Mouse (Mus musculus) v-Abl transformed pro-B cells (cell line): ENCODE results near the gene Gmnn.

Source experiments
- in situ Hi-C, 2 experiments: fragments of 400-800 bp; cut with MboI; formaldehyde crosslinking; loops; one replicate each; pipeline ENCODE4 v1.15.1; 2025; ENCODE audit not compliant: unreplicated experiment in 2 of 2

Gmnn gene

GRCm38 (mm10) chr13:24761403-24762227 lies at the start of gene Gmnn:
TSS of gene Gmnn (minus strand) at chr13:24761923.
- in situ Hi-C loops: no loop called here

DNA sequence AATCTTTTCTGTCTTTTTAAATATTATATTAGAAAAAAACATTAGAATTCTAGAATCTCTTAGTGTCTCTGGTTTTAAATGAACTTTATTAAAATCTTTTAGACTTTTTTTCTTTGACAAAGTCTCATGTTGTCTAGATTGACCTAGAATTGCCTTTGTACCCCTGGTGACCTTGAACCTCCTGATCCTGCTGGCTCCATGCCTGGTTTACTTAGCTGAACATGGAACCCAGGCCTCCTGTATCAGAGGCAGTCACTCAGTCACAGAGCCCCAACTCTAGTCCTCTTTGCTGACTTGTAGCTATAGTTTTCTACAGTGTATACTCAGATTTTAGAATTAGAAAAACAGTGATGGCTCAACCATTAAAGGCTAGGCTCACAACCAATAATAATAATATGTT lies 44.4 kb upstream of the Gmnn start:
- in situ Hi-C loops: no loop called here

DNA sequence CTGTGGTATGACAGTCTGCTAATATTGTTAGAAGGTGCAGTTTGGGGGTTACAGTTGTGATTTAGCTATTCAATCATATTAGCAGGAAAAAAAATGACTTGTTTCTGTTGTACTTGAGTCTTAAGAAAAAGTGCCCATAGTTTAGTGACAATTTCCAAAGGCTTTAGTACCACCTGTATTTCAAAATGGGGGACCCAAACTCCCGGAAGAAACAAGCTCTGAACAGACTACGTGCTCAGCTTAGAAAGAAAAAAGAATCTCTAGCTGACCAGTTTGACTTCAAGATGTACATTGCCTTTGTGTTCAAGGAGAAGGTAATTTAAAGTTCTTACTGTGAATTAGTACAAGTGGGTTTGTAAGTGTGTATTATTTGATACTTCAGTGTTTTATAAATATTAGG lies 41.5 kb upstream of the Gmnn start:
- in situ Hi-C loops: no loop called here

GRCm38 (mm10) chr13:24802131-24802691 lies 40.5 kb upstream of the Gmnn start:
- in situ Hi-C loops: no loop called here

DNA sequence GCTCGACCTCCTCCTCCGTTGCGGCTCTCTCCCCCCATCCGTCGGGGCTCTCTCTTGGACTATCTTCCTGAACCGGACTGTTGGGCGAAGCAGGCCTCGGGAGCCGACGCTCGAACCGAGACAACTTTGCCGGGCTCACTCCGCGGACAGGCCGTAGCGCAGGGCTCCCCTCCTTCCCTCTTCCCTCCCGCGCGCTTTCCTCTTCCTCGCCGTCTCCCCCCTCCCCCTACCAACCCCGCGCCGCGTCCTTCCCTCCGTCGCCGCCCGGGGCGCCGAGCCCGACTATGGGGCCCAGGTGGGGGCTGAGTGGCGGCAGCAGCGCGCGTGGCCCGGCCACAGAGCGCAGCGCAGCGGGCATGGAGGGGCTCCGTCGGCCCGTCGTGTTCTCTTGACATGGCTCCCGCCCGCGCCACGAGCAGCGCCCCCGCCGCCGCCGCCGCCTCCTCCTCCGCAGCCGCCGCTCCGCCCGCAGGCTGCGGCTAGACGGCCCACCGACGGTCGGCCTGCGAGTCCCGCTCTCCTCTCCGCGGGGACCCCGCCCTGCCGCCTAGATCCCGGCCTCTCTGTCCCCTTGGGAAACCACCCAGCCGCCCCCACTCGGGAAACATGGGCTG lies 39.7 kb upstream of the Gmnn start, which contains the start of gene BC005537:
Gene BC005537 (plus strand): TSS at position 350 of the 614 bp plus-strand sequence.
- in situ Hi-C loops: no loop called here

GRCm38 (mm10) chr13:24800674-24801307 lies 39.1 kb upstream of the Gmnn start:
- in situ Hi-C loops: no loop called here

DNA sequence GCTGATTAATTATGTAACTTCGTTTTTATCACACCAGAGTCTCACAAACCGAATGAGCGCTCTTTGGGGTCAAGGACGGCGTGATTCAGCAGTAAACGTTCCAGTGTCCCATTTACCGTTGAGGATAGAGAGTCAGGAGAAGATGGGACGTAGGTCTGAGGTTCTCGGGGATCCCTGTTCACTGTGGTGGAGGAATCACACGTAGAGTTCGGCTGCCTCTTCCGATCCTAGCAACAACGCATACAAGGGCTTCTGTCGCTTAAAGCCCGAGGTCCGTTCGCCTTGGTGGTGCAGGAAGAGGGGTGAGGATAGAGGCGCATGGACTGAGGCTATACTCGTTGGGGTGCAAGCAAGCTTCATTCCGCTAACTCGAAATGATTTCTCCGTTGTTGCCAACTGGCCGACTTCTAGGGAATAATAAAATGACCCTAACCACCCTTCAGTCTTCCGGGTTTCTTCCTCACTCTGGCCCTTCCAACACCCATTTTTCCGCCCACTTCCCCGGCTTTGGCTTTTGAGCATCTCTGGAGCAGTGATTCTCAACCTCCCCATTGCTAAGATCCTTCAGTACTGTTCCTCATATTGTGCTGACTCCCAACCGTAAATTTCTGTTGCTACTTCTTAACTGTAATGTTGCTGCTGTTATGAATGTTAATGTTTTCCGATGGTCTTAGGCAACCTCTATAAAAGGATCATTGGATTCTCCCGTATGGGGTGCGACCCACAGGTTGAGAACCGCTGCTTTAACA lies 38.4 kb upstream of the Gmnn start:
- in situ Hi-C loops: loop anchor here in 1 of 2 experiments (25.0 kb wide), 1 partner anchor 463 kb away; the partner anchor contains the start of gene Cmah

GRCm38 (mm10) chr13:24799378-24799777 lies 37.7 kb upstream of the Gmnn start:
- in situ Hi-C loops: loop anchor here in 1 of 2 experiments (25.0 kb wide), 1 partner anchor 462 kb away; the partner anchor contains the start of gene Cmah

- in situ Hi-C loops: loop anchor here in 1 of 2 experiments (25.0 kb wide), 1 partner anchor 461 kb away; the partner anchor contains the start of gene Cmah
Observed at GRCm38 (mm10) chr13:24798686-24799085, 37.0 kb upstream of the Gmnn start.

- in situ Hi-C loops: loop anchor here in 1 of 2 experiments (25.0 kb wide), 1 partner anchor 455 kb away; the partner anchor contains the start of gene Cmah
Observed at GRCm38 (mm10) chr13:24792411-24793045, 30.8 kb upstream of the Gmnn start.

DNA sequence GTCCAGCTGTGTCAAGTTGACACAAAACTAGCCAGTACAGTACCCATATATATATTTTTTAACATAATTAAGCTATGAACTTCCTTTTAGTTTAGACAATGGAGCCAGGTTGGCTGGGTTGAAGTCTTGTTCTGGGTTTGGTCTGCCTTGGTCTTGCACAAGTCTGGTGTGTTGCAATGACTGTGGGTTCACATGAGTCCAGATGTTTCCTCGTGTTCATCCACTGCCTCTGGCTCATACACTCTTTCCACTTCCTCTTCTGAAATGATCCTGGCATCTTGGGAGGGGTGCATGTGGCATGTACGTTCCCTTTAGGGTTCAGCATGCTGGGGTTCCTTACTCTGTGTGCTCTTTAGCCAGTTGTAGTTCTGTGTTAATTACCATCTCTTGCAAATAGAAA lies 29.6 kb upstream of the Gmnn start:
- in situ Hi-C loops: loop anchor here in 1 of 2 experiments (25.0 kb wide), 1 partner anchor 454 kb away; the partner anchor contains the start of gene Cmah

- in situ Hi-C loops: loop anchor here in 1 of 2 experiments (25.0 kb wide), 1 partner anchor 450 kb away; the partner anchor contains the start of gene Cmah
Observed at GRCm38 (mm10) chr13:24787477-24787876, 25.8 kb upstream of the Gmnn start.

- in situ Hi-C loops: loop anchor here in 1 of 2 experiments (25.0 kb wide), 1 partner anchor 449 kb away; the partner anchor contains the start of gene Cmah
Observed at GRCm38 (mm10) chr13:24786014-24786490, 24.3 kb upstream of the Gmnn start.

GRCm38 (mm10) chr13:24781916-24782315 lies 20.2 kb upstream of the Gmnn start:
- in situ Hi-C loops: loop anchor here in 1 of 2 experiments (25.0 kb wide), 1 partner anchor 445 kb away; the partner anchor contains the start of gene Cmah

- in situ Hi-C loops: loop anchor here in 1 of 2 experiments (5.0 to 25.0 kb wide), 2 partner anchors 297 to 442 kb away; partner anchors contain the start of gene Cmah
Observed at GRCm38 (mm10) chr13:24778706-24779380, 17.1 kb upstream of the Gmnn start.

DNA sequence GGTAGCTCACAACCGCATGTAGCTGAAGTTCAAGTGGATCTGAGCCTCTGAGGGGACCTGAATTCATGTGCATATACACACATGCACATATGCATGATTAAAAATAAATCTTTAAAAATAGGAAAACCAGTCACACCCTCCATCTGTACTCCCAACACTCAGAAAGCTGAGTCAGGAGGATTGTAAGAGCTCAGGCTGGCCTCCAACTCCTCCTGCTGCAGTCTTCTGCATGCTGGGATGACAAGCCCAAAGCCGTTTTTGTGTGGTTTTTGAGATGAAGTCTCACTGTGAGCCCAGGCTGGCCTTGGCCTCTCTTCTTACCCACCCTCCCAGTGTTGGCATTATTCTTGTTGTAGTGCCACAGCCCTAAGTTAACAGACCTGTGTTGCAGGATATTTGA lies 16.3 kb upstream of the Gmnn start:
- in situ Hi-C loops: loop anchor here in 1 of 2 experiments (5.0 to 25.0 kb wide), 2 partner anchors 296 to 441 kb away; partner anchors contain the start of gene Cmah

DNA sequence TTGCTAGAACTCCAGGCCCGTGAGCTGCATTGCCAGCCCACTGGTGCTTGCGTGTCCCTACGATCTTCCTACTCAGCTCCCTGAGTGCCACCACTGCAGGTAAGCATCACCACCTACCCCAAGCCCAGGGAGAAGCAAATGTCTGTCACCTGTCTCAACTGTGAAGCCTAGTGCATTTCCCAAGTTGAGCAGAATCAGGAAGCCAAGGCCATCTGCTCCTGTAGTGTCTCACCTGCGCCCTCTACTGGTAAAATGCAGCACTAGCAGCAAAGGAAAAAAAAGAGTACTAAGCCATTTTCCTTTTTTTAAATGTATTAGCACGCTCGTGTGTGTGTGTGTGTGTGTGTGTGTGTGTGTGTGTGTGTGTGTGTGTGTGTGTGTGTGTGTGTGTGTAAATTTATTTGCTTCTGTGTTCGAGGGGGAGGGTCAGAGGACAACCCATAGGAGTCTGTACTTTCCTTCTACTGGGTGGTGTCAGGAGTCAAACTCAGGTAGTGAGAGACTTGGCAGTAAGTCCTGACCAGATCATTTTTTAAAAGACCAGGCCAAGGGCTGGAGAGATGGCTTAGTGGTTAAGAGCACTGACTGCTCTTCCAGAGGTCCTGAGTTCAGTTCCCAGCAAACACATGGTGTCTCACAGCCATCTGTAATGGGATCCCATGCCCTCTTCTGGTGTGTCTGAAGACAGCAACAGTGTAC lies 14.6 kb upstream of the Gmnn start:
- in situ Hi-C loops: loop anchor here in 1 of 2 experiments (5.0 to 25.0 kb wide), 2 partner anchors 294 to 439 kb away; partner anchors contain the start of gene Cmah
